Mouse (Mus musculus) erythroblast, embryonic 14.5 days (primary cell): ENCODE data around the gene Fam178b.

ENCODE experiments used
- GATA1 ChIP-seq: IDR thresholded peaks from 2 replicates; pipeline ENCODE4 v1.6.1; 2012; ENCODE audit warnings: low read length, inconsistent platforms, mixed read lengths
- TAL1 ChIP-seq: IDR thresholded peaks from 3 replicates; pipeline ENCODE4 v1.6.1; 2012; ENCODE audit warnings: low read length, inconsistent platforms, mixed read lengths

GRCm38 (mm10) chr1:36590664-36591063 lies 92.3 kb downstream of the Fam178b start:
- TF ChIP-seq GATA1 (no peak), TAL1 (no peak)
